Mouse (Mus musculus) cerebellum, adult 8-10 months (tissue): ENCODE measurements at regions not wholly inside any gene's neighbourhood (a gene's known extent, or its start where the extent isn't known, plus 50 kb on each side); places are given as distances from the start of the nearest gene placed in this dataset.

ENCODE experiments used
- DNase-seq: peaks from one replicate; pipeline ENCODE4 v3.0.0; 2022

DNA sequence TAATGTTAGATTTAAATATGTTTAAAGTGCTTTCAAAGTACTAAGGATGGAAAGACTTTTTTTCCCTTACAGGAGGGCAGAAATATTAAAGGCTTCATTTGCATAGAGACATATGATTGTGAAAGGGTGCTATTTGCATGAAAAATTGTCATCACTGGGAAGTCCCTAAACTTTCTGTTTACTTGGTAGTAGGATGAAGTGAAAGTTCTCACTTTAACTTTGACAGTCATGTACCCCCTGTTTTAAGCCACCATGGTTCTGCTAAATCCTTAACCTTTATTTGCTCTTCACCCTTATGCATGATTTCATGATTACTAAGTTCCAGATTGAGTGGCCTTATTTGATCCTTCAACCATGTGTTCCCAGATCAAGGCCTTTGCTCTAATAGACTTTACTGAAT is 132.6 kb upstream of the Egfl6 start:
- DNase-seq = no peak

DNA sequence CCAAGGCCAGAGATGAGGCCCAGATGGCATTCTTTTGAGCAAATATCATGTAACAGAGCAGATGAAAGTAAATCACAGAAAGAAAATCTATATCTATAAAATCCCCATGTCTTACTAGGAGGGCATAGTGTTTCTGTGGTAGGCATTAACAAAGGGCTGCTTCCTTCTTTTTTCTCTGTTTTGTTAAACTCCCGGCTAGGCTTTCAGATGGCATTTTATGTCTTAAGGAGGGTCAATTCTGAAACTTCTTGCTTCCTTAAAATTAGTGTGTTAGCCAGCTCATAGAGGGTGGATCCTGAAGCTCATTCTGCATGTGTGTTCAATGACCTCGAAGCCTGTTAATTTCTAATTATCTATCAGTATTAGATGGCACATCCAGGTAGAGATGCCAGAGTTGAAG is 123.8 kb upstream of the Egfl6 start:
- no peak for DNase-seq

DNA sequence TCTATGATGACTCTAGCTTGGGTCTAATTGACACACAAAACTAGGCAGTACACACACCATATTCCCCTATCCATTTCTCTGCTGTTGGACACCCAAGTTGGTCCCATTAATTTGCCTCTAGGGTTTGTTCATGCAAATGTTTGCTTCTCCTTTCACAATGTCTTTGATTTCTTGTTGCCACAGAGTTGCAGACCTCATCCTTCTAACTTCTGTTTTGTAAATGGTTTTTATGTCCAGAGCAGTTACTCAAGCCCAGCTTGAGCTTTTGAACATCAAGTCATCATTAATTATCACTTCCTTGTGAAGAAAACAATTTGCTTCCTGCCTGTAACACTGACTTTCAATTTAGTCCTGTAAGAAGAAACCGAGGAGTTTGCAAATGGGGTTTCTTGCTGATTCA is 122.6 kb upstream of the Egfl6 start:
- DNase-seq = no peak

GRCm38 (mm10) chrX:166707029-166707428 is 121.5 kb upstream of the Egfl6 start:
- DNase-seq = no peak

GRCm38 (mm10) chrX:166704311-166704710 is 118.8 kb upstream of the Egfl6 start:
- DNase-seq = no peak

- DNase-seq = no peak
Measured at GRCm38 (mm10) chrX:166694219-166694618, 108.7 kb upstream of the Egfl6 start.

DNA sequence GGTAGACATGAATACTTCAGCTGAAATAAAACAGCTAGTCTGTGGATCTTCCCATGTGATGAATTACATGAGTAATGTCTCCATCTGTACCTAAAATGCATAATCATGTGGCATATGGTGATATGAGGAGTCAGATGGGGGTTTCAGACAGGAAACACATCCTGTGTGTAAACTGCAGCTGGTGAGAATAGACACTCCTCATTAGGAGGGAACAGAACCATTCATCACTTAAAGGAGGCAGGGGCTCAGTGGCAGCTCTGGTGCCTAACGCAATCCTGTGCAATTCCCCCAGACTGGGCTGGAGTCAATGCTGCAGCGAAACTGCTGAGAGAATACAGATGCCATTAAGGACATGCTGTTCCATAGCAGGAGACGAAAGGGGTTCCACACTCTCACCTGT is 103.3 kb upstream of the Egfl6 start:
- DNase-seq = no peak

- no peak for DNase-seq
Measured at GRCm38 (mm10) chrX:166673404-166673803, 87.9 kb upstream of the Egfl6 start.

- no peak for DNase-seq
Measured at GRCm38 (mm10) chrX:166672617-166673016, 87.1 kb upstream of the Egfl6 start.

- no peak for DNase-seq
Measured at GRCm38 (mm10) chrX:166671853-166672252, 86.3 kb upstream of the Egfl6 start.

DNA sequence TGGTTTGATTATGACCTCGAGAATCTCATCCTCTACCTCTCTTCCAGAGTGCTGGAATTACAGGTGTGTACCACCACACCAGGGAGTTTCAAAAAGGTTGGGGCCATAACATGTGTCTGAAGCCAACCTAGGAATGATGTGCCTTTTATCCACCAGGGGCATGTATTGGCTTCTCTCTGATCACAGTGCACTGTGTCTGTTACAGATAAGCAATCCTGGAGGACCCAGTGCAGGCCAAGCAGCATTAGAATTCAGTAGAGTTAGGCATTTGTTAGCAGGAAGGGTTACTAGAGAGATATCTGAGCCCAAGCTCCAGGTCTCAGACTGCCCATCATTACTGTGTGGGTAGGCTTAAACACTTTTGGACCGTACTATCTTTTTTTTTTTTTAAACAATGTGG is 80.8 kb upstream of the Egfl6 start:
- DNase-seq = no peak

GRCm38 (mm10) chrX:166661808-166662207 is 76.3 kb upstream of the Egfl6 start:
- DNase-seq = peak; percentile 4

DNA sequence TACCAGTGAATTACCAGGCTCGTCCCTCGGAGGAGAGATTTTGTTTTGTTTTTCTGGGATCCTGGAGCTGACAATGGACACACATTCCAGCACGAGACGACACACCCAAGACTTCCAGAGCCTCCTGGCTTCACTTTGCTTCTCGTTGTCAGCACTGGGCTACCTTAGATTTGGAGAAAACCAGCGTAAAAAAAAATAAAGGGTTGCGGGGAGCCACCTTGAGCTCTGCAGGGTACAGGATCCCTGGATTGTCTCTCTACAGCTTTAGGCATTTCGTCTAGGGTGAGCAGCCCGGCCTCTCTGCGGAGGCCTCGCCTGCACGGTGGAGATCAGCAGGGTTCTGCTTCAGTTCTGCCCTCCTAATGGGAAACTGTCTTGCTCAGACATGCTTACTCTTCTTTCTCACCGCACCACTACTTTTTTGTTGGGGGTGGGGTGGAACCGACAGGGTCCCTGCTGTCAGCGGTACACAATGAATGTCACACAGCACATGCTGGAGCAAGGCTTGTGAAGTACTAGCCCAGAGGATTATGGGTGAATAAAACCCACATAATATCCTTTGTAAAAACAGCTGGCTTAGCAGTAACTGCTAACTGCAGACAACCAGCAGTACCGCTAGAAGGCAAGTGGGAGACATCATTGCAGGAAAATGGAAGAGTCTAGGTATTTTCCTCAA is 75.7 kb upstream of the Egfl6 start:
- no peak for DNase-seq

- DNase-seq = peak; percentile 53
Measured at GRCm38 (mm10) chrX:166660715-166661042, 75.2 kb upstream of the Egfl6 start.

DNA sequence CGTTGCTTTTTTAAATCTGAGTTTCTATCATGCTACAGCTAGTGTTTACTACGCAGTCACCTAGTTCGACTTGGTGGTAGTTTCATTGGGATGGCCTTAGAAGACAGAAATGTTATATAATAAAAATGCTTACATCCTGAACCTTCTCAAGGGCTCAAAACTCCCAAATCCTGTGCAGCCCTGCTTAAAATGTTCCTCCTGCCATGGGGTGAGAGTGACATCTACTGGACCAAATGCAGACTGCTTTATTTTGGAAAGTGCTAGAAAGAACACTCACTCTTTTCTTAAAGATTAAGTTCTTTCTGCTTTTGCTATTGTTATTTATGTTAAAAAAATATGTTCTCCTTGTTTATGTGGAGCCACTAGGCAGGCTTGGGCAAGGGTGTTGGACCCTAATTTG is 66.9 kb upstream of the Egfl6 start:
- peak; percentile 30 for DNase-seq

DNA sequence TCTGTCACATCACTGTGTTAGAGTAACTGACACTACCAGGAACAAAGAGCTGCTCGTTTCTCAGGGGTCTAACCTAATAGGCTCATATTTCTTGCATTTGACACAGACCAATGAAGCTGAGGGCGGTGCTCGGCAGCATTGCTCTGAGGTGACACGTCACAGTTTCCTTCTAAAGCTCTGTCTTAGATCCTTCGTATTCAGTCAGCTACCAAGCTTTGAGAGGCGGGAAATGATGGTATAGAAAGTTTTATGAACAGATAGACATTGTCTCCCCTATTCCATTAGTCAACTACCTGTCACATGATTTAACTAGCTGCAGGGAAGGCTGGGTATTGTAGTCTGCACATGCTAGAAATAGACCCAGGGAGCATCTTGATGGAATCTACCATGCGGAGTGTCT is 60.2 kb upstream of the Egfl6 start:
- no peak for DNase-seq

DNA sequence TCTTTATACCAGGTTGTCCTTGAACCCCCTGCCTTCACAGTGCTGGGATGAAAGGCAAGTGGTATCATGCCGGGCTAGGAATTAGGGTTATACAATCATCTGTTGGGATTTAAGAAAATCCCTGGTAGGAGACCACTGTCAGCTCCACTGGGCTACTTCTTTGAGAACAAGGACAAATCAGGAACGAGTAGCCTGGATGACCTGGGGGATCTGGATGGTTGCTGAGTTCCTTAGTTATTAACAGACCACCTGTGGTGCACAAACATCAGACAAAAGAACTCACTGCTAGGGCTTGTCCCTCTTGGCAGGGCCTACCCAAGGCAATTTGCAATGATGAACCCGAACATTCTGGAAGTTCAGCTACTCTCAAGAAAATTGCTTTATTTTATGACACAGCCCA is 55.7 kb upstream of the Egfl6 start:
- DNase-seq = no peak

- DNase-seq = no peak
Measured at GRCm38 (mm10) chrX:166640258-166640657, 54.7 kb upstream of the Egfl6 start.
